ENCODE assay signal across 8 mouse cellular contexts in the genomic region with DNA sequence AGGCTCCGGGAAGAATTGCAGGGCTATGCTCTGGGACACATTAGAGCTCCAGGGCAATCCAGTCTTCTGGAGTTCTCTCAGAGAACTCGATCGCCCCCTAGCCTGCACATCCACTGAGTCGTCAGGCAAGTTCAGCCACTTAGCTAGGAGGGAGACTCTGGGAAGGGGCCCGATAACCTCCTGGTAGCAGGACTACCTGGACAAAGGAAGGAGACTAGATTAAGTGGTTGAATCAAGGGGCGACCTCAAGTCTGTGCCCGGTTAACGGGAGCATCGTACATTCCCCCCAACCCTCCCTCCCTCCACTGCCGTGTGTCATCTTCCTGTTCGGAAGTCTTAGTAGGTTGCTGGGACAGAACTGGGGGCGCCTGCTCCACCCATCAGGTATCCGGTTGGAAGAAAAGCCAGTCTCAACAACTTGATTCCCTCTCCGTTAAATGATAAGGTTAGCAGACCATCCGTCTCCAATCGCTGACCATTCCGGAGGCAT.
DNase-seq lines count a peak whose midpoint lies in the region; ATAC-seq and TF ChIP-seq lines count a peak whose summit lies in the region.

No protein-coding gene starts in this region.

- ATAC-seq in intestine, postnatal 0 days = no peak
- no peak for ATAC-seq in midbrain, embryonic 12.5 days (ENCODE audit: low FRiP score, low read depth)

- TF ChIP-seq CTCF in intestine, postnatal 0 days (IDR thresholded peaks at IDR 0.05; ENCODE audit: low read depth) = peak; percentile 87

- intact Hi-C loops in gastrocnemius, postnatal 36 days (cut with DNase I) = loop anchor here (5.0 kb wide), 2 partner anchors 134 to 389 kb away; no protein-coding TSS in a partner anchor
- intact Hi-C loops in left cerebral cortex, postnatal 36 days (cut with DNase I) = loop anchor here (5.0 to 10.0 kb wide), 3 partner anchors 74 to 307 kb away; no protein-coding TSS in a partner anchor

- no peaks in the 10 kb centered on the region for H3K9me3 ChIP-seq in intestine, postnatal 0 days (ENCODE audit: control insufficient read depth)
- no peaks in the 10 kb centered on the region for H3K9me3 ChIP-seq in midbrain, embryonic 12.5 days

- 0 out of 2 replicates have a peak overlapping the region, but pooled peaks have one; percentile 4 for H3K9ac ChIP-seq in intestine, postnatal 0 days (ENCODE audit: low read depth, low read length)
- no peak overlapping the region for H3K9ac ChIP-seq in midbrain, embryonic 12.5 days (replicated peaks)

- peak; percentile 83 to 95 for DNase-seq in adrenal gland, adult (ENCODE audit: inconsistent age in 2 of 2, low spot score in 1 of 2)
- DNase-seq in embryo, embryonic 10.5 days (ENCODE audit: low spot score) = peak; percentile 93
- peak; percentile 82 to 86 for DNase-seq in gastrocnemius, postnatal 36 days
- DNase-seq in left cerebral cortex, postnatal 36 days (ENCODE audit: low spot score in 2 of 2) = peak; percentile 78 to 85
- peak; percentile 45 to 59 for DNase-seq in spleen, postnatal 14 days (ENCODE audit: low spot score in 2 of 2)
- no peak for DNase-seq in c-Kit-positive CD71-positive TER-119-positive erythroid progenitor cells, embryonic 14.5 days (ENCODE audit: low spot score)

- no peaks in the 10 kb centered on the region for H3K4me1 ChIP-seq in intestine, postnatal 0 days (replicated peaks; ENCODE audit: control insufficient read depth, insufficient read depth, low read length)
- peaks cover 17% of the 10 kb centered on the region for H3K4me1 ChIP-seq in midbrain, embryonic 12.5 days

- peak overlapping the region; percentile 70 for H3K4me2 ChIP-seq in intestine, postnatal 0 days (replicated peaks; ENCODE audit: low read depth)
- peak overlapping the region; percentile 48 for H3K4me2 ChIP-seq in midbrain, embryonic 12.5 days (replicated peaks)

- H3K4me3 ChIP-seq in intestine, postnatal 0 days (ENCODE audit: low read depth, low read length) = peak overlapping the region; percentile 61
- H3K4me3 ChIP-seq in midbrain, embryonic 12.5 days = peak overlapping the region; percentile 25

- peak overlapping the region; percentile 93 for H3K27ac ChIP-seq in intestine, postnatal 0 days (ENCODE audit: low read depth, low read length)
- H3K27ac ChIP-seq in midbrain, embryonic 12.5 days (replicated peaks) = no peak overlapping the region

- H3K27me3 ChIP-seq in intestine, postnatal 0 days (replicated peaks; ENCODE audit: control insufficient read depth, insufficient read depth, low read length) = no peaks in the 10 kb centered on the region
- H3K27me3 ChIP-seq in midbrain, embryonic 12.5 days = peaks cover 18% of the 10 kb centered on the region

- 23% methylated on average over 17 of the region's 17 CpGs for WGBS in intestine, postnatal 0 days
- WGBS in midbrain, embryonic 12.5 days = 16% methylated on average over 17 of the region's 17 CpGs

- H3K36me3 ChIP-seq in intestine, postnatal 0 days (ENCODE audit: control insufficient read depth, insufficient read depth) = peaks cover 7% of the 10 kb centered on the region; the same call in 1 of the 2 replicates
- H3K36me3 ChIP-seq in midbrain, embryonic 12.5 days = no peaks in the 10 kb centered on the region
